Mouse (Mus musculus) gastrocnemius, postnatal 36 days (tissue): ENCODE measurements at regions not wholly inside any gene's neighbourhood (a gene's known extent, or its start where the extent isn't known, plus 50 kb on each side); places are given as distances from the start of the nearest gene placed in this dataset.

Source experiments
- DNase-seq, 2 experiments: peaks; one replicate each; pipeline ENCODE4 v3.0.0; 2022
- intact Hi-C: fragments of 180-260 bp; cut with DNase I; formaldehyde crosslinking; loops from one replicate; pipeline ENCODE4 v1.15.1; 2025

GRCm38 (mm10) chr14:79929451-79929850, 54.4 kb upstream of the Olfm4 start:
- no peak for DNase-seq
- intact Hi-C loops = no loop called here

- DNase-seq = no peak
- intact Hi-C loops = no loop called here
Measured at GRCm38 (mm10) chr14:79927161-79927560, 56.7 kb upstream of the Olfm4 start.

GRCm38 (mm10) chr14:79916960-79917848, 66.7 kb upstream of the Olfm4 start:
- intact Hi-C loops = loop anchor here (10.0 kb wide), 1 partner anchor 72 kb away; no protein-coding TSS in a partner anchor
- no peak for DNase-seq

- no peak for DNase-seq
- intact Hi-C loops = loop anchor here (10.0 kb wide), 1 partner anchor 70 kb away; no protein-coding TSS in a partner anchor
Measured at GRCm38 (mm10) chr14:79914966-79915365, 68.9 kb upstream of the Olfm4 start.

- no peak for DNase-seq
- intact Hi-C loops = loop anchor here (10.0 kb wide), 1 partner anchor 69 kb away; no protein-coding TSS in a partner anchor
Measured at GRCm38 (mm10) chr14:79913315-79913714, 70.6 kb upstream of the Olfm4 start.

- intact Hi-C loops = loop anchor here (10.0 kb wide), 1 partner anchor 68 kb away; no protein-coding TSS in a partner anchor
- no peak for DNase-seq
Measured at GRCm38 (mm10) chr14:79912610-79913009, 71.3 kb upstream of the Olfm4 start.

GRCm38 (mm10) chr14:79907761-79908160, 76.1 kb upstream of the Olfm4 start:
- DNase-seq = no peak
- intact Hi-C loops = no loop called here

GRCm38 (mm10) chr14:79905574-79905973, 78.3 kb upstream of the Olfm4 start:
- intact Hi-C loops = no loop called here

GRCm38 (mm10) chr14:79902355-79902754, 81.5 kb upstream of the Olfm4 start:
- DNase-seq = no peak

More at GRCm38 (mm10) chr14:79905574-79905973, 78.3 kb upstream of the Olfm4 start:
- DNase-seq = no peak

GRCm38 (mm10) chr14:79898240-79898639, 85.6 kb upstream of the Olfm4 start:
- intact Hi-C loops = no loop called here
- DNase-seq = no peak

More at GRCm38 (mm10) chr14:79902355-79902754, 81.5 kb upstream of the Olfm4 start:
- intact Hi-C loops = no loop called here

GRCm38 (mm10) chr14:79893241-79893640, 90.6 kb upstream of the Olfm4 start:
- intact Hi-C loops = no loop called here
- no peak for DNase-seq

- no peak for DNase-seq
- intact Hi-C loops = no loop called here
Measured at GRCm38 (mm10) chr14:79890682-79891081, 93.2 kb upstream of the Olfm4 start.

GRCm38 (mm10) chr14:79890280-79890679, 93.6 kb upstream of the Olfm4 start:
- no peak for DNase-seq
- intact Hi-C loops = no loop called here

- intact Hi-C loops = no loop called here
- no peak for DNase-seq
Measured at GRCm38 (mm10) chr14:79883487-79883886, 100.4 kb upstream of the Olfm4 start.

GRCm38 (mm10) chr14:79881726-79882125, 102.2 kb upstream of the Olfm4 start:
- intact Hi-C loops = no loop called here

GRCm38 (mm10) chr14:79880065-79880755, 103.7 kb upstream of the Olfm4 start:
- intact Hi-C loops = no loop called here
- DNase-seq = no peak

More at GRCm38 (mm10) chr14:79881726-79882125, 102.2 kb upstream of the Olfm4 start:
- no peak for DNase-seq

GRCm38 (mm10) chr14:79879333-79880035, 104.4 kb upstream of the Olfm4 start:
- no peak for DNase-seq
- intact Hi-C loops = no loop called here

GRCm38 (mm10) chr14:79878285-79879019, 105.4 kb upstream of the Olfm4 start:
- intact Hi-C loops = no loop called here
- no peak for DNase-seq

- intact Hi-C loops = no loop called here
- DNase-seq = peak; percentile 15 to 21
Measured at GRCm38 (mm10) chr14:79873062-79873461, 102.0 kb upstream of the Pcdh8 start.

GRCm38 (mm10) chr14:79872430-79872829, 101.3 kb upstream of the Pcdh8 start:
- no peak for DNase-seq
- intact Hi-C loops = no loop called here
